Mouse (Mus musculus): ENCODE measurements at regions not wholly inside any gene's neighbourhood (a gene's known extent, or its start where the extent isn't known, plus 50 kb on each side); places are given as distances from the start of the nearest gene placed in this dataset.

DNA sequence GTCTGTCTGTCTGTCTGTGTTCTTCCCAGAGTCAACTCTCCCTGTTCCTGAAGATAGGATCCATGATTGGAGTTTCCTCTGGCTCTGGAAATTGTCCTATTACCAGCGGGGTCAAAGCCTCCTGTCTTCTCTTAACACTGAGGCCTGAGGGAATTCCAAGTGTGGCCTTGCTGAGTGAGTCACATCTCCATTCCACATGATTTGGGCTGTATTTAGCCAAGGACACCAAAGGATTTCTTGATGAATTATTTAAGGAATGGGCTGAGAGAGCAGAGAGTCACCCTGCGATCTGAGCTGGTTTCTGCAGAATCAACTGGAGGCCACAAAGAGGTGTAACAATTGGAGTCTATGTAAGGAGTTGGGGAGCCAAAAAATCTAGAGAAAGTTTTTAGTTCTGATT is 118.6 kb downstream of the Prox1 start:
- TF ChIP-seq ZNF384 (IDR thresholded peaks at IDR 0.05; ENCODE audit: low read depth, low read length) (no peak), MAFK (IDR thresholded peaks at IDR 0.05; ENCODE audit: insufficient read depth, low read depth, low read length) (no peak), CHD2 (IDR thresholded peaks at IDR 0.05; ENCODE audit: low read depth, low read length) (no peak), HCFC1 (IDR thresholded peaks at IDR 0.05; ENCODE audit: borderline replicate concordance, insufficient read depth, low read length) (no peak)

All from ES-E14 (cell line).